Mouse (Mus musculus) heart, postnatal 0 days (tissue): ENCODE results near the gene Ccnl1. TPM values are rescaled to one million over a fixed set of nuclear protein-coding genes. Genes with fewer than 3 reads are reported as not detected.

Experiments used
- ATAC-seq: fragments of 200-750 bp; cut with Nextera tagmentation; 2 replicates; pipeline ENCODE4 v1.8.0; 2017; ENCODE audit warnings: low read depth, moderate number of reproducible peaks, moderate library complexity; ENCODE audit not compliant: insufficient read depth
- DNase-seq: peaks from one replicate; pipeline ENCODE4 v3.0.0-alpha.2; 2016; ENCODE audit warnings: low spot score
- H3K27ac ChIP-seq: fragments of 300-500 bp; sonication (generic); 2 replicates; pipeline ENCODE4 v1.5.1; 2014; ENCODE audit warnings: low read depth, mild to moderate bottlenecking
- H3K27me3 ChIP-seq: fragments of 300-500 bp; sonication (generic); 2 replicates; pipeline ENCODE4 v1.6.1; 2014; ENCODE audit warnings: low read length, mixed read lengths; ENCODE audit not compliant: control insufficient read depth, insufficient read depth
- H3K36me3 ChIP-seq: fragments of 300-500 bp; sonication (generic); replicated peaks from 2 replicates; pipeline ENCODE4 v1.6.1; 2014; ENCODE audit warnings: low read length, mixed read lengths; ENCODE audit not compliant: control insufficient read depth, insufficient read depth
- H3K4me1 ChIP-seq: fragments of 300-500 bp; sonication (generic); 2 replicates; pipeline ENCODE4 v1.6.1; 2014; ENCODE audit warnings: antibody characterized with exemption; ENCODE audit not compliant: control insufficient read depth, insufficient read depth
- H3K4me2 ChIP-seq: fragments of 300-500 bp; sonication (generic); 2 replicates; pipeline ENCODE4 v1.6.1; 2014; ENCODE audit warnings: low read depth, mild to moderate bottlenecking, low read length, moderate library complexity
- H3K4me3 ChIP-seq: fragments of 300-500 bp; sonication (generic); 2 replicates; pipeline ENCODE4 v1.5.1; 2014; ENCODE audit warnings: low read depth, low read length
- H3K9ac ChIP-seq: fragments of 300-500 bp; sonication (generic); replicated peaks from 2 replicates; pipeline ENCODE4 v1.6.1; 2014; ENCODE audit warnings: low read depth, low read length, mixed read lengths
- H3K9me3 ChIP-seq: fragments of 300-500 bp; sonication (generic); replicated peaks from 2 replicates; pipeline ENCODE4 v1.6.1; 2016; ENCODE audit warnings: low read length; ENCODE audit not compliant: control insufficient read depth
- CTCF ChIP-seq: IDR thresholded peaks from 2 replicates; pipeline ENCODE4 v1.5.1; 2016; ENCODE audit warnings: antibody characterized with exemption, control low read depth, low read depth
- EP300 ChIP-seq: IDR thresholded peaks from 2 replicates; pipeline ENCODE4 v1.6.1; 2016; ENCODE audit warnings: antibody characterized with exemption, low read depth
- WGBS: fragments of 180-500 bp; shearing (Covaris S2); extraction: QIAGEN DNeasy Blood & Tissue Kit; methylation state at CpG from one replicate; pipeline ENCODE4 v1.1.7; 2014; 5-methylcytosine and 5-hydroxymethylcytosine counted together
- polyA plus RNA-seq: library from polyadenylated mRNA; unstranded; fragments of >200 nt; fragmentation: Nextera tagmentation; extraction: Ambion mirVana; gene quantifications from 2 replicates; pipeline ENCODE4 v1.2.1, GENCODE M21; 2015
- total RNA-seq: library from RNA; depleted of rRNA; stranded (reverse); fragments of >200 nt; gene quantifications from 2 replicates; pipeline ENCODE4 v1.2.3, GENCODE M21; 2014; ENCODE audit warnings: low replicate concordance

The Ccnl1 gene
- total and polyA plus RNA-seq, 2 experiments from 2014 or later = 33.9 to 38.5 TPM

- Histone ChIP-seq H3K27me3 (no peaks in the 10 kb centered on the region), H3K4me1 (peaks cover 19% of the 10 kb centered on the region), H3K4me2 (peak overlapping the region; percentile 66), H3K9ac (peak overlapping the region; percentile 42; the same call in 1 of the 2 replicates), H3K36me3 (no peaks in the 10 kb centered on the region), H3K9me3 (no peaks in the 10 kb centered on the region), H3K4me3 (peak overlapping the region; percentile 57), H3K27ac (peak overlapping the region; percentile 99)
- DNase-seq = peak; percentile 49
- ATAC-seq = no peak
- WGBS = 9% methylated on average over 5 of the region's 5 CpGs
- TF ChIP-seq CTCF = no peak
- TF ChIP-seq EP300 = no peak
Observed at GRCm38 (mm10) chr3:65975317-65975716, 17.3 kb upstream of the Ccnl1 start.

GRCm38 (mm10) chr3:65974232-65975058 is 16.4 kb upstream of the Ccnl1 start:
- H3K36me3 ChIP-seq = no peaks in the 10 kb centered on the region
- DNase-seq (peak; percentile 96), ATAC-seq (peak; percentile 95)
- H3K27me3 ChIP-seq = no peaks in the 10 kb centered on the region
- under 1% methylated on average over 41 of the region's 43 CpGs for WGBS
- peak overlapping the region; percentile 99 for H3K27ac ChIP-seq
- H3K9ac ChIP-seq = peak overlapping the region; percentile 60
- peaks cover 19% of the 10 kb centered on the region for H3K4me1 ChIP-seq
- TF ChIP-seq EP300 (peak; percentile 46), CTCF (no peak)
- H3K4me2 ChIP-seq = peak overlapping the region; percentile 66
- peak overlapping the region; percentile 57 for H3K4me3 ChIP-seq
- H3K9me3 ChIP-seq = no peaks in the 10 kb centered on the region

GRCm38 (mm10) chr3:65973501-65974231 is 15.6 kb upstream of the Ccnl1 start:
- Histone ChIP-seq H3K4me2 (peak overlapping the region; percentile 66), H3K27ac (peak overlapping the region; percentile 99), H3K27me3 (no peaks in the 10 kb centered on the region), H3K9me3 (no peaks in the 10 kb centered on the region), H3K4me1 (peaks cover 19% of the 10 kb centered on the region), H3K4me3 (peak overlapping the region; percentile 57), H3K36me3 (no peaks in the 10 kb centered on the region), H3K9ac (peak overlapping the region; percentile 60)
- ATAC-seq (no peak), DNase-seq (peak; percentile 52)
- no peak for TF ChIP-seq EP300
- no peak for TF ChIP-seq CTCF
- 18% methylated on average over 8 of the region's 8 CpGs for WGBS

DNA sequence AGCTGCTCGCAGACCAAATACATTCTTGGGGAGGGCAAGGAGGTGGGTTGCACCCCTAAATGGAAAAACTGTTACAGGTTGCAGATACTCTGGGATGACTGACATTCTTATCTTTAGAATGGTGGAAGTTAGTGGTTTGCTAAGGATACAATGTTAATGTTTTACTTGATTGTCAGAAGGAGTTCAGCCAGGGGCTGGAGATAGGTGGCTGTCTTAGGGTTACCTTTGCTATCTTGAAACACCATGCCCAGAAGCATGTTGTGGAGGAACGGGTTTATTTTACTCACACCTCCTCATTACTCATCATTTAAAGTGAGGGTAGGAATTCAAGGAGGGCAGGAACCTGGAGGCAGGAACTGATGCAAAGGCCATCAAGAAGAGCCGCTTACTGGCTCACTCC is 11.1 kb upstream of the Ccnl1 start:
- DNase-seq (no peak), ATAC-seq (no peak)
- Histone ChIP-seq H3K4me2 (no peak overlapping the region), H3K27ac (no peak overlapping the region), H3K9me3 (no peaks in the 10 kb centered on the region), H3K4me3 (no peak overlapping the region), H3K4me1 (peaks cover 14% of the 10 kb centered on the region), H3K9ac (no peak overlapping the region), H3K36me3 (no peaks in the 10 kb centered on the region), H3K27me3 (no peaks in the 10 kb centered on the region)
- WGBS = 83% methylated on average over 3 of the region's 3 CpGs
- no peak for TF ChIP-seq CTCF
- no peak for TF ChIP-seq EP300

- no peak overlapping the region for H3K4me2 ChIP-seq
- no peaks in the 10 kb centered on the region for H3K9me3 ChIP-seq
- DNase-seq (no peak), ATAC-seq (no peak)
- no peak overlapping the region for H3K4me3 ChIP-seq
- H3K27me3 ChIP-seq = no peaks in the 10 kb centered on the region
- no peak overlapping the region for H3K27ac ChIP-seq
- 95% methylated on average over 1 of the region's 1 CpGs for WGBS
- TF ChIP-seq CTCF = no peak
- TF ChIP-seq EP300 = no peak
- H3K4me1 ChIP-seq = no peaks in the 10 kb centered on the region
- no peaks in the 10 kb centered on the region for H3K36me3 ChIP-seq
- H3K9ac ChIP-seq = no peak overlapping the region
Observed at GRCm38 (mm10) chr3:65966360-65966759, 8.3 kb upstream of the Ccnl1 start.
